Mouse (Mus musculus) yolk sac, embryonic 10.5 days (tissue): ENCODE data around the gene Arsb.
A peak's percentile ranks its signal among the peaks of the same experiment; 100 is the strongest.
"Not testable (repeated sequence)": the region's sequence is repeated elsewhere in the genome, so short reads cannot be mapped to it uniquely, and the experiment has no call there.

Source experiments
- DNase-seq: peaks from one replicate; pipeline ENCODE4 v3.0.0-alpha.2; 2017; ENCODE audit warnings: low spot score

The Arsb gene

DNA sequence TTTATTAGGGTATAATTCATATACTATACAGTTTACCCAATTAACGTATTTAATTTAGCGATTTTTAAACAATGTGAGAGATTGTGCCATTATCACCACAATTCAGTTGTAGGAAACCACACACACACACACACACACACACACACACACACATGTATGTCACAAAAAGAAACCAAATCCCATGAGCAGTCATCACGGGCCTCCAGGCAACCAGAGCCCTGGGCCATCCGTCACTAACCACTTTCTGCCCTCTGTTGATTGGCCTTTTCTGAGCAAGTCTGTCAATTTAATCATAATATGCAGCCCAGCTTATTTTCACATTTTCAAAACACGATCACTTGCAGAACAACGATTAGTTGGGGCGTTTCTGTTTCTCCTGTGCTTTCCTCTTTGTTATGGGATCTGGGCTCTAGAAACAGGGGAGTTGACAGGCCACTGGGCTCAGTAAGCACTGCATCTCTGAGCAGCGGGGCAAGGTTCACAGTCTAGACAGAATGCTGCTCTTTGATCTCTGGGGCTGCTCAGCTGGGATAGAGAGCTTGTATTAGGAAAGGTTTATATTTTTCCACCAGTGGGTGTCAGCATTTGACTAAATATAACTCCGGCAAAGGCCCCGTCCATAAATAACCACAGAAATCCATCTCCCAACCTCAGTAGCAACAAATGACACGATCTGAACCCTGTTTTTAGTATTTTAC lies 21.7 kb downstream of the Arsb start:
- peak; percentile 67 for DNase-seq

DNA sequence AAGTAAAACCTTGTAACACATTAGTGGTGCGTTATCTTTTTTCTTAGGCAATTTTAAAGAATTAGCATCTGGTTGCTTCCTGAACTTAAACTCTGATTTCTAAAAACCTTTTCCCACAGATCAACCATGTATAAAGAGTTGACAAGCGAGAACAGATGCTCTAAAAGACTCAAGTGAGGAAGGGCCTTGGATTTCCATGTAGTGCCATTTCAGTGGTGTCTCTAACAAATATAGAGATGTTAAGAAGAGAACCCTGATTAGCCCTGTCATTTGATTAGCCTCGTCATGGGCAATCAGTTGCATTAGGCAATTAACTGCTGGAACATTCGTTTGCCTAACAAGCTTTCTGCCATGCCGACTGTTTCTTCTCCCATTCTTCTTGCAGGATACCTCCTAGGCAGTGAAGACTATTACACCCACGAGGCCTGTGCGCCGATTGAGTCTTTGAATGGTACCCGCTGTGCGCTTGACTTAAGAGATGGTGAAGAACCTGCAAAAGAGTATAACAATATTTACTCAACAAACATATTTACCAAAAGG lies 22.3 kb downstream of the Arsb start:
- DNase-seq = no peak

DNA sequence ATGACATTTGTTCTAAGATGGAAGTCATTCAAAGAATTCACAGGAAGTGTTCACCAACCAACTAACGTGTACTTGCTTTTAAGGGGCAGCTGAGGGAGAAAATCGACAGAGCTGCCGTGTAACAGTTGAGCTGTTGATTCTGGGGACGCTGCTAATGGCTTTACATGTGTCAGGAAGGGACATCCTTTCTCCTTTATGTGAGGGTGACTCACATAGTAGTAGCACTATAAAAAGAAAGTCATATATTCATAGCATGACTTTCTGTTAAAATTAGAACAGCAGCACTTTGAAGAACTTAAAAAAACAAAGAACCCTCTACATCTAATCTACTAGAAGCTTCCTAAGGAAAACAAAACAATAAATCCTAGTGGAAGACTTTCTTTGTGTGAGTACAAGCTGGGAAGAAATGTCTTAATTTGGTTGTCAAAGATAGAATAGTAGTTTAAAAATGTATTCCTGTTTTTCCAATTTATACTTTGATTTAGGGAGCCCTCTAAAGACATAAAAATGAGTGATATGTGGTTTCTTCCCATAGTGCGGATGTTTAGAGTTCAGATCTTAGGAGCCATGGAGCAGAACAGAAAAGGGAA lies 25.7 kb downstream of the Arsb start:
- DNase-seq = no peak

DNA sequence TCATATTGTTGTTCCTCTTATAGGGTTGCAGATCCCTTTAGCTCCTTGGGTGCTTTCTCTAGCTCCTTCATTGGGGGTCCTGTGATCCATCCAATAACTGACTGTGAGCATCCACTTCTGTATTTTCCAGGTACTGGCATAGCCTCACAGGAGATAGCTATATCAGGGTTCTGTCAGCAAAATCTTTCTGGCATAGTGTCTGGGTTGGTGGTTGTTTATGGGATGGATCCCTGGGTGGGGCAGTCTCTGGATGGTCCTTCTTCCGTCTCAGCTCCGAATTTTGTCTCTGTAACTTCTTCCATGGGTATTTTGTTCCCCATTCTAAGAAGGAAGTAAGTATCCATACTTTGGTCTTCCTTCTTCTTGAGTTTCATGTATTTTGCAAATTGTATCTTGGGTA lies 38.9 kb downstream of the Arsb start:
- not testable (repeated sequence) for DNase-seq

DNA sequence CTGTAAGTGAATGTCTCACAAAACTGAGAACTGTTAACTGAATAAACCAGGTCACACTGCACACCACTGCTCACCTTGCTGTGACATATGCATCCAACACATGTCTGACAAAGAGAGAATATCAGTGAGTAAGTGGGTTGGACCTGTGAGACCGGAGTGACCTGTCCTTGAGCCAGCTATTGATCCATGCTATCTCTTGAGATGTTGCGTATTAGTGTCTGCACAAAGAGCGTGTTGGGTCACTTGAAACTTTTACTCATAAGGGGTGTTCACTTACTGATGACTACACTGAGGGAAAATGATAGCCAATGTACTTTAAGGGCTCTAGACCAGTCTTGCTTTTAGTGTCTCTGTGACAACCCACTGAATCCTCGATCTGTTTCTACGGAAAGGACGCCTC lies 42.7 kb downstream of the Arsb start:
- no peak for DNase-seq

DNA sequence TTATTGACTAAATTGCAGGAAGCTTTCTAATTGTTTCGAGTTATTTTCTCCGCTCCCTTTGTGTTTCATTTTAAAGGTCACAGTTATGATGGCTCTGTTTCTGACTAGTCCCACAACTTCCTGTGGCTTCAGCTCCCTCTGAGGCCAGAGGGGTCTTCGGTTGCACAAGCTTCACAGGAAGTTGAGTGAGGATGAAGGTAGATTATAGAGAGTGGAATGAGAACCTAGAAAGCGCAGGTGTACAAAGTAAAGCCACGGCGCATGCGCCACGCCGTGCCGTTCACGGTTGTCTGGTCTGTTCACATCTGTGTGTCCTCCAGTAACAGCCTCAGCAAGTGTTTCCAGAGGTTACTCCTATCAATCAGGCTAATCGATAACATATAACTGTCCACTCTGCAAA lies 43.2 kb downstream of the Arsb start:
- DNase-seq = no peak

DNA sequence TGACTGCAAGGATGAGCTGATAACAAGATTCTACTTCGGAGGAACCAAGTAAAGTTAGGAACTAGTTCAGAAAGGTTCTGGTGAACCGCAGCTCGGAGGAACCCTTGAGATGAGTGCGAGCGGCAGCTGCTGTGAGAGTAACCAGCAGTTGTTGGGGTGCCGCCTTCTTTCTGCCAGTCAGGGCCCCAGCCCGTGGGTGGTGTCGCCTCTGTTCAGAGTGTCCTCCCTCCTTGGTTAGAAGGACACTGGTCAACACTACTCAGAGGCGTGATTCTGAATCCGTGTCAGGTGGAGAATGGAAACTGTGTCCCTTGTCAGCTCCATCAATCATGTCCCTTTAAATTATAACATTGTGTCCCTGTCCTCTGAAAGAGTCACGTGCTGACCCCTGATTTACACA lies 43.7 kb downstream of the Arsb start:
- DNase-seq = no peak

DNA sequence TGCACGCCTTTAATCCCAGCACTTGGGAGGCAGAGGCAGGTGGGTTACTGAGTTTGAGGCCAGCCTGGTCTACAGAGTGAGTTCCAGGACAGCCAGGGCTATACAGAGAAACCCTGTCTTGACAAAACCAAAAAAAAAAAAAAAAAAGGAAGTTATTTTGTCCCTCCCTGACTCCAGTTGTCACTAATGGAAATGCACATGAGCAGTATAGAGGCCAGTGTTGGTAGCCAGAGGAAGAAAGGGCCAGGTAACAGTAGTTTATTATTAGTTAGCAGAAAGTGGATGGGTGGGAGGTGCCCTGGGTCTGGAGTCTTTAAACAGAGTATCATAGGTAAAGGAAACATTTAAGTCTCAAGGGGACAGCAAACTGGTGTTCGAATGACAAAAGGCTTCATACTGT lies 44.7 kb downstream of the Arsb start:
- DNase-seq = no peak

DNA sequence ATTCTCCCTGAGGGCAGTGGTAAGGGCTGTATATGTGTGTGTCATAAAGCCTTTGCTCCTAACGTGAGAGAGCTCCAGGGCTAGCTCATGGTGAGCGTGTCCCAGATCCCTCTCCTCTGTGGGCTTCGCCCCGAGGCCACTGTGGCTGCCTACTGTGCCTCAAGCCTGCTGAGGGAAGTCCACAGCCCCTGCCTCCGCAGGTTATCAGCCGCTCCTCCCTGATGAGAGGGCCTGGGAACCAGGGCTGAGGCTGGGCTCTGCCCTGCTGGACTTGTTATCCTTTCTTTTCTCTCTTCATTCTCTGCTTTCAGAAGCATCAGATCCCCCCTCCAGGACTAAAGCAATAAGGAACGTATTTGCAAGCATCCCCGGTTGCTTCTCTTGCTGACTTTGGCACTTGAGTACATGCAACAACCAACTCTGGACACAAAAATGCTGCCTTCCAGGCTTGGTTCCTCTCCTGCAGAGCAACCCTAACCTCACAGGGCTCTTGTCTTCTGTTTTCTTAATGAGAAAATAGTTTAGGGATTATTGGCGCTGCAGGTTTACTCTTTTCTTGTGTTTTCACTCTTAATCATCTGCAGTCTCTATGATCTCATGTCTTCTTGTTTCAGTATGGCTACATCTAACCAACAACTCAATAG lies 45.4 kb downstream of the Arsb start:
- DNase-seq = no peak

DNA sequence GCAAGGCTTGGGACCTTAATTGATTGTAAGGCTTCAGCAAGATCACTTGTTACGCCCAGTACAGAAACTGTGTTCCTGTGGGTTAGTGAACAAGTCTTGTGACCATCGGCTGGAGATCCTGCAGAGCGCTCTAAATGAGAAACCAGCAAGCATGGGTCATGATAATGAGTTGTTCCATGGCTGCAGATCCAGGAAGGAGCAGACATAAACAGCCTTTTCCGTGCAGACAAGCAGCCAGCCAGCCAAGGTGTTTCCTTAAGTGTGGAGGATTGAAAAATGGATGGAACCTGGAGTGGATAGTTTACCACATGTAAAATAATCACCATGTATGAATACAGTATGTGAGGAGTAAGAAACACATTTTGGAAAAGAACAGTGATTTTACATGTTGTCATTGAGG lies 48.7 kb downstream of the Arsb start:
- no peak for DNase-seq

DNA sequence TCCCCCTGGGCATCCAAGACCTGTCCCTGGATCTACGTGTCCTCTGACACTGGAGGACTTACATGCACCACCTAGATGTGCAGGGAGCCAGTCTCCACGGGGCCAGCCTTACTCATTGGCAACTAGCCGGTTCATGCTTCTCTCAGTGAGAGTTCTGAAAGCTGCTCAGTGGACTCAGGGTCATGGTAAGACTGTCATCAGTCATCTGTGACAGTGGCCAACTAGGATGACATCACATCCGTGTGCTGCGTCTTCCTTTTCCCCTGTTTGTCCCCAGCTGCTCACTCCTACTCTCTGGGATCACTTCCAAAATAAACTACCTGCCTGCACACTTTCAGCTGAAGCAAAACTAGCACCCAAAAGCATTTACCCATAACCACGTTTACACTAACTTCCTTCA lies 50.6 kb downstream of the Arsb start:
- DNase-seq = no peak

DNA sequence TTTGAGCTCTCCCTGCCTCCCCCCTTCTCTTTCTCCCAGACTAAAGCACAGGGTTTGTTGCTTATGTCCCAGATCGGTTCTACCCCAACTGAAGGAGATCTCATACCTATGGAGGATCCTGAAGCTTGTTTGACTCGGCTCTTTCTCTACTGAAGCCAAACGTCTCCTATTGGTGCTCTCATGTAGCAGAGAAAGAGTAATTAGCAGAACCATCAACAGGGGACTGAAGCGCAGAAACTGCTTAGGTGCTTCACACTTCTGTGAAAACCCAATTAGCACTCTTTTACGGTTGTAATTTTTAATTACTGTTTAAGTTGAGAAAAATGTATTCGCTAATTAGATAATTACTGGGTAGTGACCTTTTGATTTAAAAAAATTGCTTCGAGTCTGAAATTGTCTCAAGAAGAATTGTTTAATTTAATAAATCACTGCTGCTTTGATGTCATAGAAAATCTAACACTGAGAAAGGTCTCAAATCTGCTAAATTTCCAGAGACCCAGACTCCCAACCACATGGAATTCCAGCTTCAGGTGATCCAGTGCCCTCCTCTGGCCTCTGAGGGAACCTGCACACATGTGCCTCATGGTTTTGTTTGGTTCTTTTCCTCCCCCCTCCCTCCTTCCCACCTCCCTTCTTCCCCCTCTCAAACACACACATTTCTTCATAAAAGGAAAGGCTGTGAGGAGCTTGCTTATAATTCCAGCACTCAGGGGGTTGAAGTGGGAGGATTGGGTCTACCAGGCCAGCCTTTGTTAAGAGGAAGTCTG lies 54.5 kb downstream of the Arsb start:
- DNase-seq = no peak

DNA sequence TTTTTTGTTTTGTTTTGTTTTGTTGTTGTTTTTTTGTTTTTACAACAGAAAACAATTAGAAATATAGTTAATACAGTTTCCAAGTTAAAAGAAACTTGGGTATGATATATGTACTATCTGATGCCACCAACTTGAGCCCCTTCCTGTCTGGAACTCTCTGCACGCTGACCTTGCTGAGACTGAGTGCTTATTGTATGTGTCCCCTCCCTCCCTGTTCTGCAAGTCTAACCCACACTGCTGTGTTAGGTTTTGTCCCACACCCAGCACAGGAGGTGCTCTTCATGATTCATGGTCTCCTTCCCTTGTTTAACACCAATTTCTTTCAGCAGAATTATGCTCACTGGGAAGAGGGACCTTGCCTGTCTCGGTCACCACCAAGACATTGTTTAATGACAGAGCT lies 56.3 kb downstream of the Arsb start:
- DNase-seq = no peak

DNA sequence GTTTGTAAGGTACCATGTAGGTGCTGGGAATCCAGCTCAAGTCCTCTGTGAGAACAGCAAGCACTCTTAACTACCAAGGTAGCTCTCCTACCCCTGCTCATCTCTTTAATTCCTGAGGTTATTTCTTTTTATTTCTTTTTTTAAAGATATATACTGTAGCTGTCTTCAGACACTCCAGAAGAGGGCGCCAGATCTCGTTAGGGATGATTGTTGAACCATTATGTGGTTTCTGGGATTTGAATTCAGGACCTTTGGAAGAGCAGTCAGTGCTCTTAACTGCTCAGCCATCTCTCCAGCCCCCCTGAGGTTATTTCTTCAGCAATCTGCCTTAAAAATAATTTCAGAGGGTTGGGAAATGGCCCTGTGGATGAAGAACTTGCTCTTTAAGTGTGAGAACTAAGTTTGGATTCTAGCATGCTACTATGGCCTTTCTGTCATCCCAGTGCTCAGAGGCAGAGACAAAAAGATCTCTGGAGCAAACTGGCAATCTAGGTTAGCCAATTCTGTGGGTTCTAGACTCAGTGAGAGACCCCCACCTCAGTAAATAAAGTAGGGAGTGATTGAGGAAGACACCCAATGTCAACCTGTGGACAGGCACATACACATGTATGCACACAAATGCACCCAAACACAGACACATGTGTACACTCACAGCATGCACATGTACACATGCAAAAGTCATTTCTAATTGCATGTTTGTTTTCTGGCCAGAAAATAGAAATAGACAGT lies 58.3 kb downstream of the Arsb start:
- DNase-seq = no peak

DNA sequence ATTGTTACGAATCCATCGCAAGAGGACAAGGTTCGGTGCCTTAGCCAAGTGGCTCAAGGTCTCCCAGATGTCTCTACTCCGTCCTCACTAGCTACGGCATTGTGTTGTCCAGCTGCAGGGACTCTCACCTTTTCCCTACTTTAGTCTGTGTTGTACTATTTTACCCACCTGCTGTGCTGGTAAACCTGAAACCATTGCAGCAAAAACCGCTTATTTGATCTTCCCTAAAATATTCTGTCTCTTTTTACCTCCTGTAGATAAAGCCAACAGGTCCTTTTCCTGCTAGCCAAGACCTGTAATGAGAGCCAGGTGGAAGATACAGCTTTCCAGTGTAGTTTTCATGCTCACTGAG lies 58.8 kb downstream of the Arsb start:
- no peak for DNase-seq

DNA sequence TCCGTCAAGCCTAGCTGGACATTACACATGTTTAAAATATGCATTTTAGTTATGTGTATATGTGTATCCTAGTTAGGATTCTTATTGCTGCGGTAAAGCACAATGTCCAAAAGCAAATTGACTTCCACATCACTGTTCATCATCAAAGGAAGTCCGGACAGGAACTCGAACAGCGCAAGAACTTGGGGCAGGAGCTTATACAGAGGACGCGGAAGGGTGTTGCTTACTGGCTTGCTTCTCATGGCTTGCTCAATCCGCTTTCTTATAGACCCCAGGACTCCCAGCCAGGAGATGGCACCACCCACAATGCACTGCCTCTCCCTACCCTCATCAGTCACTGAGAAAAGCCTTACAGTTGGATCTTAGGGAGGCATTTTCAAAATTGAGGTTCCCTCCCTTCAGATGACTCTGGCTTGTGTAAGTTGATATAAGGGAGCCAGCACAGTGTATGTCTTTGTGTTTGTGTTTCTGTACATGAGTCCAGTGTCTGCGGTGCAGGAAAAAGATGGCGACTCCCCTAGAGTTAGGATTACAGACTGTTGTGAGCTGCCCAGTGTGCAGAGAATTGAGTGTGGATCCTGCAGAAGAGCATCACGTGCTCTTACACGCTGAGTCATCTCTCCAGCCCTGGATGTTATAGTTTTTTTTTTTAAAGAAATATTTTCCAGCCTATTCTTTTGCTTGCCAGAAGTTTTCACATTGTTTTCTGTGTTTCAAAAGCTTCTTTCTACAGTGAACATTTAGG lies 66.2 kb downstream of the Arsb start:
- no peak for DNase-seq

DNA sequence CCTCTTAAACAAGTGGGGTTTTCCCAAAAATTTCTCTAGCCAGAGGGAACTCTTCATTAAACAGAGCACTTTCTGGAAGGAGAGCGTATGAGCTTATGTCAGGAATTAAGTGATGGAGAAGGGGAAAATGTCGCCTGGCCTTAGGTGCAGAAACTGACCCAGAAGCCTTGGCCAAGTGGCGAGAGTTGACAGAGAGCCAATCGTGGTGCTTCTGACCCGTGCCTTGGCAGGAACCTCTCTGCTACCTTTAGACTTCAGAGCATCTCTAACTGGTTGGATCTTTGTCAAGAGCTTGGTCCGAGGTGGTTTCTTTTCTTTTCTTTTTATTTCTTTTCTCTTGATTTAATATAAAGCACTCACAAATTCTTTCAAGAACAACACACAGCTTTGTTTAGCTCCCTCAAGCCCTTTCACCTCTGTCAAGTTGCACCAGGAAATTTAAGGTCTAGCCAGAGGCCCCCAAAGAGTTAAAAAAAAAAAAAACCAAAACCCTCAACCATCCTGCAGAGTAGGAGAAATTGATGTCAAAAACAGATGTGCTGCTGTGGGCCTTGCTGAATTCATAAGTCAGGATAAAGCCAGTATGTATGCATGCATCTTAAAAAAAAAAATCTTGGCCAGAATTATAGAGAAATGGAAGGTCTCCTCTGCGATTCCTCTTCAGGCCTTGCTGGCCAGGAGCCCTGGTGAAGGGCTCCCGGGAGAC lies 67.2 kb downstream of the Arsb start:
- no peak for DNase-seq

DNA sequence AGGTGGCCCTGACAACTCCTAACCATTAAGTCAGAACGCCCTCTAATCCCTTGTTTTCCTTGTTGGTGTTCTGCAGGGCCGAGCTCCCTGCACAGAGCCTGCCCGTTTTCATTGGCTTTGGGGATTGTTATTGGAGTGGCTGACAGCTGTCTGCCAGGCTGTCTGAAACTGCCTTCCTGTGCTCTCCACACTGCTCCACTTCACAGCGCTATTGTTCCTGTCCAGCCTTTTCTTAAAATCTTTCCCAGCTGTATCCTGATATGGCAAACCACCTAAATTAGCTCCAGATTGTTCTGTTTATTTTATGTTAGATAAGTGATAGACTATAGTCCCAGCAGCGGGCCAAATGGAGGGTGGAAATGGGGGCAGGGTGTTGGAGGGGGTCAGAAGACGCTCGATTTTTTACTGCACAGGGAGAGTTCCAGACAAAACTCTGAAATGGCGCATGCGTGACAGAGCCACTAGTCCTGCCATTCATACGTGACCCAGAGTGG lies 67.8 kb downstream of the Arsb start:
- peak; percentile 42 for DNase-seq

DNA sequence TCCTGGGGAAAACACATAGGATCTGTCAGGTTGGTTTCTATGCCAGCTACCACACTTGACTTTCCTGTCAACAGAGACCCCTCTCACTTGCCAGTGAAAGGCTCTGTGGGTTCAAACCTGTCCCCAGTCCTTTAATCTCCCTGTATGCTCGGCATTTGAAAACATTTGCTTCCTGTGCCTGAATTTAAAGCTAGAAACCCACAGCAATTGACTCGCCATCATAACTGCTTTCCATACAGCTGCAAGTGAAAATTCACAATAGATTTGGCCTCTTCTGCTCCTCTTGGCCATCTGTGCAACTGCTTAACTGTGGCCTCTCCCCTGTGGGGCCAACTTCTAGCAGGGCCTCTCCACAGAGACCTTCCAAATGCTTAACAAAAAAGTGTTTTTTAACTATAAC lies 68.3 kb downstream of the Arsb start:
- DNase-seq = no peak

DNA sequence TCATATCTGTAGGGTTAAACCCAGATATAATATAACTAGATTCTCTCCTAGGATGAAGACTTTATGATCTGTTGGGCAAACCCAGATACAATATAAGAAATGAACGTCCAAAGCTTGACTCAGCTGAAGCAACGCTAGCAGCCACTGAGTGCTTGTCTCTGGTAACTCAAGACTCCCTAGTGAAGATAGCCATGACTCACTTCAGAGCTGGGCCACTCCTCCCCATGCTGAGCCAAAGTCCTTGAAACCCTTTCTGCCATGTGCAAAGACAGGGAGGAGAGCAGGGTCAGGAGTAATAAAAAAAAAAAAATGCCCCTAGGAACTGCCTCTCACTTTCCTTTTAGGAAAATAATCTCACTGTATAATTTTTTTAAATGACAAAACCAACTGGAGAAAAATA lies 68.7 kb downstream of the Arsb start:
- no peak for DNase-seq
